Mouse (Mus musculus) intestine, embryonic 16.5 days (tissue): ENCODE measurements around the gene Gns. TPM values are rescaled to one million over a fixed set of nuclear protein-coding genes. Genes with fewer than 3 reads are reported as not detected.
A peak's percentile ranks its signal among the peaks of the same experiment; 100 is the strongest.

Source experiments
- ATAC-seq: fragments of 200-750 bp; cut with Nextera tagmentation; 2 replicates; pipeline ENCODE4 v1.8.0; 2017; ENCODE audit warnings: moderate TSS enrichment, moderate library complexity
- H3K27ac ChIP-seq: fragments of 300-500 bp; sonication (generic); 2 replicates; pipeline ENCODE4 v1.5.1; 2014; ENCODE audit warnings: mild to moderate bottlenecking, low read length
- H3K27me3 ChIP-seq: fragments of 300-500 bp; sonication (generic); replicated peaks from 2 replicates; pipeline ENCODE4 v1.6.1; 2014; ENCODE audit warnings: low read length, control low read depth, mixed read lengths; ENCODE audit not compliant: control insufficient read depth, insufficient read depth
- H3K36me3 ChIP-seq: fragments of 300-500 bp; sonication (generic); 2 replicates; pipeline ENCODE4 v1.6.1; 2014; ENCODE audit warnings: low read length, control low read depth; ENCODE audit not compliant: control insufficient read depth, insufficient read depth
- H3K4me1 ChIP-seq: fragments of 300-500 bp; sonication (generic); 2 replicates; pipeline ENCODE4 v1.6.1; 2014; ENCODE audit warnings: low read length, control low read depth, mixed read lengths; ENCODE audit not compliant: control insufficient read depth, insufficient read depth
- H3K4me2 ChIP-seq: fragments of 300-500 bp; sonication (generic); 2 replicates; pipeline ENCODE4 v1.6.1; 2014; ENCODE audit warnings: low read depth, low read length, control low read depth
- H3K4me3 ChIP-seq: fragments of 300-500 bp; sonication (generic); 2 replicates; pipeline ENCODE4 v1.5.1; 2014; ENCODE audit warnings: mild to moderate bottlenecking, low read length
- H3K9ac ChIP-seq: fragments of 300-500 bp; sonication (generic); 2 replicates; pipeline ENCODE4 v1.6.1; 2014; ENCODE audit warnings: low read depth, low read length
- H3K9me3 ChIP-seq: fragments of 300-500 bp; sonication (generic); 2 replicates; pipeline ENCODE4 v1.6.1; 2016; ENCODE audit warnings: low read length, control low read depth; ENCODE audit not compliant: control insufficient read depth
- WGBS: fragments of 180-500 bp; shearing (Covaris S2); extraction: QIAGEN DNeasy Blood & Tissue Kit; methylation state at CpG from one replicate; pipeline ENCODE4 v1.1.7; 2014; 5-methylcytosine and 5-hydroxymethylcytosine counted together
- polyA plus RNA-seq: library from polyadenylated mRNA; unstranded; fragments of >200 nt; fragmentation: Nextera tagmentation; extraction: Ambion mirVana; gene quantifications from 2 replicates; pipeline ENCODE4 v1.2.1, GENCODE M21; 2015

The Gns gene
- polyA plus RNA-seq, 1 experiment from 2014 or later, result 43.3 TPM

DNA sequence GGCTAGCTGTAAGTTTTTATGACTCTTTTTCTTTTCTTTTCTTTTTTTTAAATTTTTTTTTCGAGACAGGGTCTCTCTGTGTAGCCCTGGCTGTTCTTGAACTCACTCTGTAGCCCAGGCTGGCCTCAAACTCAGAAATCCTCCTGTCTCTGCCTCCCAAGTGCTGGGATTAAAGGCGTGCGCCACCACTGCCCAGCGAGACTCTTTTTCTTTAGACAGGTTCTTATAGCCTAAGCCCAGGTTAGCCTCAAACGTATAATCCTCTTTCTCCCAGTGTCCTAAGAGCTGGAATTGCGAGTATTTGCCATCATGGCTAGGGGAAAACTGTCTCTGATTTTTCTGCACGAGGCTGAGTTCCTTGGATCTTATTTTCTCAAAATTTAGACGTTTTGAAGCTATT, 1.7 kb upstream of the Gns start:
- Histone ChIP-seq H3K36me3 (no peaks in the 10 kb centered on the region), H3K27me3 (no peaks in the 10 kb centered on the region), H3K4me2 (no peak overlapping the region), H3K9me3 (no peaks in the 10 kb centered on the region), H3K4me1 (peaks cover 18% of the 10 kb centered on the region), H3K4me3 (no peak overlapping the region), H3K27ac (no peak overlapping the region), H3K9ac (no peak overlapping the region)
- ATAC-seq, result no peak
- WGBS, result 82% methylated on average over 8 of the region's 8 CpGs

GRCm38 (mm10) chr10:121364306-121364705, 584 bp upstream of the Gns start:
- no peaks in the 10 kb centered on the region for H3K9me3 ChIP-seq
- H3K27ac ChIP-seq, result no peak overlapping the region
- peak overlapping the region; percentile 89 for H3K9ac ChIP-seq
- no peaks in the 10 kb centered on the region for H3K27me3 ChIP-seq
- ATAC-seq, result no peak
- H3K36me3 ChIP-seq, result no peaks in the 10 kb centered on the region
- 27% methylated on average over 15 of the region's 15 CpGs for WGBS
- H3K4me2 ChIP-seq, result peak overlapping the region; percentile 90
- peaks cover 18% of the 10 kb centered on the region for H3K4me1 ChIP-seq
- peak overlapping the region; percentile 85 for H3K4me3 ChIP-seq

DNA sequence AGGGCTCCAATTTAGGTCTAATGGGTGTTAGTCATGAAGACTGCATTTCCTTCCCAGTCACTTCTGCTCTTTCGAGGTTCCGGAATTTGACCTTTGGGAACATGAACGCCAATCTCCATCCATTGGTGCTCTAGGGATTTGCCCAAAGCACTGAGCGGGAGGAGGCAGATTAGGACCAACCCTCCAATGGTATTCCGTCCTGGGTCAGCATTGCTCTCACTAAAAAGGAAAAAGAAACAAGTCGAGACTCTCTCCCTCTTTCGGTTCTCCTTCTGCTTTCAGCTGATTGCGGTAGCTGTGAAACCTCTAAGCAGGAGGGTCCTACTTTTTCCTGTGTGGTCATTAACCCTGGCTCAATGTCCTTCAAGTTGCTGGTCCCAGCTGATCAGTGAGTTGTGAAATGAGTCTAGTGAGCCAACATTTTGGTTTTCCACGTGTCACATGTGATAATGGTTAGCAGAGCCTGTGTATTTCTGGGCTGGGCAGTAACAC, 937 bp downstream of the Gns start:
- peak overlapping the region; percentile 85 for H3K4me3 ChIP-seq
- no peak overlapping the region for H3K27ac ChIP-seq
- H3K36me3 ChIP-seq, result peaks cover 6% of the 10 kb centered on the region
- no peaks in the 10 kb centered on the region for H3K9me3 ChIP-seq
- peak overlapping the region; percentile 90 for H3K4me2 ChIP-seq
- WGBS, result 10% methylated on average over 9 of the region's 9 CpGs
- ATAC-seq, result peak; percentile 22
- no peaks in the 10 kb centered on the region for H3K27me3 ChIP-seq
- H3K4me1 ChIP-seq, result peaks cover 18% of the 10 kb centered on the region
- peak overlapping the region; percentile 89 for H3K9ac ChIP-seq

DNA sequence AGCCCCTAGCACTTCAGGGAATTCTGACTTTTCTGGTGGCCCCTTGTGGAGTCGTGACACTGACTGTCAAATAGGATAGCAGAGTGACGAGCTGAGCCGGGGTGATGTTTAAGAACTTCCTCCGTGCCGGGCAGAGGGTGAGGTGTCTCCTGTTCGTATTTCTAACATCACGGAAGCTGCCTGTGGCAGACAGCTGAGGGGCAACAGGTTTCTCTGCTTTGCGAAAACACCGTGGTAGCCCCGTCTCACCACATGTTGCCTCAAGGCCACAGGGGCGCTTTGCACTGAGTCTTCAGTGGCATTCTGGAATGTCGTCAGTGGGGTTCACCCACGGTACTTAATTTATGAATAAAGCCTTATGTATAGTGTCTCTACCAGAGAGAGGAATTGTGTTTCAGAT, 2.4 kb downstream of the Gns start:
- H3K4me2 ChIP-seq, result no peak overlapping the region
- WGBS, result 80% methylated on average over 13 of the region's 13 CpGs
- no peak overlapping the region for H3K9ac ChIP-seq

DNA sequence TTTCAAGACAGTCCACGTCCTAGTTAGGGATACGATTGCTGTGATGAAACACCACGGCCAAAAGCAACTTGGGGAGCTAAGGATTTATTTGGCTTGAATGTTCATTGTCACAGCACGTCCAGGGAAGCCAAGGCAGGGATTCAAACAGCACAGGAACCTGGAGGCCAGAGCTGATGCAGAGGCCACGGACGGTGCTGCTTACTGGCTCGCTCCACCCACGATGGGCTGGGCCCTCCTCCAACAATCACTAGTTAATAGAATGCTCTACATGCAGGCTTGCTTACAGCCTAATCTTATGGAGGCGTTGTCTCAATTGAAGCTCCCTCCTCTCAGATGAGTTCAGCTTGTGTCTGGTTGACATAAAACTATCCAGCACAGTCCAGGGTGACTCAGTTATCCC, 2.9 kb downstream of the Gns start:
- no peak overlapping the region for H3K9ac ChIP-seq
- ATAC-seq, result no peak
- H3K4me1 ChIP-seq, result peaks cover 18% of the 10 kb centered on the region
- no peak overlapping the region for H3K4me3 ChIP-seq
- no peak overlapping the region for H3K27ac ChIP-seq
- H3K4me2 ChIP-seq, result no peak overlapping the region
- peaks cover 8% of the 10 kb centered on the region for H3K36me3 ChIP-seq
- H3K9me3 ChIP-seq, result no peaks in the 10 kb centered on the region
- 87% methylated on average over 9 of the region's 9 CpGs for WGBS
- H3K27me3 ChIP-seq, result no peaks in the 10 kb centered on the region

More for the DNA sequence above, 2.4 kb downstream of the Gns start:
- no peak for ATAC-seq
- Histone ChIP-seq H3K27me3 (no peaks in the 10 kb centered on the region), H3K4me1 (peaks cover 18% of the 10 kb centered on the region), H3K36me3 (peaks cover 8% of the 10 kb centered on the region), H3K4me3 (no peak overlapping the region), H3K9me3 (no peaks in the 10 kb centered on the region), H3K27ac (no peak overlapping the region)

DNA sequence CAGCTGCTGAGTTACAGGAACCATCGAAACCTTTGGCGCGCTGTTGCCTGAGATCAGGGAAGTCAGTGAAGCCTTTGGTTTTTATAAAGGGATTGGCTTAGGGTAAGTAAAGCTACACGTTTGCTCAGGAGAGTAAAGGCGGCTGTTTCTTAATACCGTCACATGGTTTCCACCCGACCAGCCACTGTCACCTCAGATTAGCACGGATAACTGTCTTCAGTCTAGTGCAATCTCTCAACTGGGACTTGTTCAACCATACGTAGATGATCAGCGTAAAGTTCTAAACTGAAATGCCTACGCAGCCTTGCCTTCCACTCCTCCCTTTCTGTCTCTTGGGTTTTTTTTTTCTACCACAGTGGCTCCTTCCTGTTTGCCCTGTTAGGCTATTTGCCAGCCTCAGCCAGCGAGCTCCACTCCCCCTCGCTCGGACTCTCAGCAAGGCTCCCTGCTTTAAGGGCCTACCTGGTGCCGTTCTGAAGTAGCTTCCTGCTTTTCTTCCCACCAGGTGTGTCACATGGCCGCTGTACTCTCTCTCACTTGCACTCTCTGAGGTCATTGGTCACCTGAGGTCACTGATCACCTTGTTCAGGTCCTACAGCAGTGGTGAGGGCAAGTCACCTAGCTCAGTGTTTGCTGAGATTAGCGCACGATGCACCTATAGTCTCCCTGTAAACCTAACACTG, 4.0 kb downstream of the Gns start:
- H3K9me3 ChIP-seq, result no peaks in the 10 kb centered on the region
- H3K27ac ChIP-seq, result no peak overlapping the region
- no peak overlapping the region for H3K4me3 ChIP-seq
- H3K27me3 ChIP-seq, result no peaks in the 10 kb centered on the region
- H3K4me2 ChIP-seq, result no peak overlapping the region
- peaks cover 12% of the 10 kb centered on the region for H3K36me3 ChIP-seq
- no peak for ATAC-seq
- peaks cover 18% of the 10 kb centered on the region for H3K4me1 ChIP-seq
- H3K9ac ChIP-seq, result no peak overlapping the region
- WGBS, result 79% methylated on average over 18 of the region's 18 CpGs

- Histone ChIP-seq H3K4me2 (no peak overlapping the region), H3K27ac (no peak overlapping the region), H3K9me3 (no peaks in the 10 kb centered on the region), H3K27me3 (no peaks in the 10 kb centered on the region), H3K9ac (no peak overlapping the region), H3K4me3 (no peak overlapping the region), H3K4me1 (peaks cover 17% of the 10 kb centered on the region), H3K36me3 (peaks cover 12% of the 10 kb centered on the region)
- 94% methylated on average over 6 of the region's 6 CpGs for WGBS
- ATAC-seq, result no peak
Measured at GRCm38 (mm10) chr10:121370777-121371176, 5.9 kb downstream of the Gns start.

DNA sequence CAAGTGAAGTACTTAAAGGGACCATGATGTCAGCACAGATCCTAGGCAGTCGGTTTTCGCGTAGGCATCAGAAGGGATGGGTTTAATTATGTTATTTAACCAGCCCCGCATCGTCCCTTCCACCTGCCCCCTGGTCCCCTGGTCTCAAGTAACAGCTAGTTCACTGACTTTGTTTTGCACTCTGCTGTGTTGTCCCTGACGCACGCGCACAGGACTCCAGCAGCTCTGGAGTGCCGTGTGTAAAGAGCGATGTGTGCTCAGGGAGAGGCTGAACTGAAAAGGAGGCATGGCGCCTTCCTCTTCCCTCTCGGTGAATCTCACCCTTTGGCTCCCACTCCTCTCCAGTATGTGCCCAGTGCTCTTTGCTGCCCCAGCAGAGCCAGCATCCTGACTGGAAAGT, 9.1 kb downstream of the Gns start:
- Histone ChIP-seq H3K9me3 (no peaks in the 10 kb centered on the region), H3K36me3 (peaks cover 25% of the 10 kb centered on the region)
- 84% methylated on average over 12 of the region's 12 CpGs for WGBS

DNA sequence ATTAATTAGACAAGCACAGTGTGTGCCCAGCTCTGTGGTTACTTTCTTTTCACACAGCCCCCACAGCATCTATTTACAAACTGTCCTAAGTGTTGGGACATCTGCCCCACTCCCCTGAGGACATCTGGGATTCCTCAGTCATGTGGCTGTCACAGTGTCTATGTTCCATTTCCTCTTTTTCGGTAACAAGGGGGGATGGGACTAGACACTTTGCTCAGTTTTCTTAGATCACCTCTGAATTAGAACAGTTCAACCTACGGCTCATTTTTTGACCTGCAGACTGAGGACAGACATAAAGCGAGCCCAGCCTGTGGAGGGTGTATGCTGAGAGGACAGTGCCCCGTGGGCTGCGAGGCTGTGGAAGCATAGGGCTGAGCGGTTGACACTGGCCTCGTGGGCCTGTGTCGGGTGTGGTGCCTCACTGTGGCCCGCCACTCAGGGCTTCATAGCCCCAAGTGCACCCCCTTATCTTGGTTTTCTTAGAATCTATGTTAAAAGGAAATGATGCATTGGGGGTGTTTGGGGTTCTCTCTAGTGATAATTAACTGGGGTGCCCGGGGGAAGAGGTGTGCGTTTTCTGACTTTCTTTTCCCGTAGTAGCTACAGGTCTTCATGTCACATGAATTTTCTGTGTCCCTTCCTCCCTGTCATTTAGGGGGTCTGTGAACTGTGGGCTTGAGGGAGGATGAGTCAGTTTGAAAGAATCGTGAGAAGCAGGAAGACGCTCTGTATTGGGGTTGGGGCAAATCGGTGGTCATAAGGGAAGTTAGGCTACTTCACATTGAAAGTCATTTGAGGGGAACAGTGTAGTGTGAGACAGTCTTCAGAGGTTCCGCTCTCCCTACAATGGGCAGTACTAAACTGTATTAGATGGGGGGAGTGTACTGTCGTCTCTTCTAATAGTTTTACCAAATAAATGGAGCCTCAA, 10.1 kb downstream of the Gns start:
- Histone ChIP-seq H3K4me2 (no peak overlapping the region), H3K9ac (no peak overlapping the region), H3K27ac (no peak overlapping the region), H3K36me3 (peaks cover 33% of the 10 kb centered on the region), H3K4me3 (no peak overlapping the region), H3K27me3 (no peaks in the 10 kb centered on the region), H3K4me1 (peaks cover 14% of the 10 kb centered on the region), H3K9me3 (no peaks in the 10 kb centered on the region)
- no peak for ATAC-seq
- 80% methylated on average over 17 of the region's 17 CpGs for WGBS

More for the DNA sequence above, 9.1 kb downstream of the Gns start:
- no peak overlapping the region for H3K9ac ChIP-seq
- no peak for ATAC-seq
- no peak overlapping the region for H3K4me3 ChIP-seq
- H3K27ac ChIP-seq, result no peak overlapping the region
- H3K4me1 ChIP-seq, result peaks cover 14% of the 10 kb centered on the region
- no peaks in the 10 kb centered on the region for H3K27me3 ChIP-seq
- H3K4me2 ChIP-seq, result no peak overlapping the region
